Mouse (Mus musculus) neutrophil, adult 83 days (primary cell): Measurements from ENCODE around the gene Trim31. TPM values are rescaled to one million over a fixed set of nuclear protein-coding genes. Genes with fewer than 3 reads are reported as not detected.

Source experiments
- total RNA-seq, 2 experiments: library from RNA; stranded (reverse); gene quantifications; one replicate each; pipeline ENCODE4 v1.2.4; 2023

The Trim31 gene
- total RNA-seq = not detected

DNA sequence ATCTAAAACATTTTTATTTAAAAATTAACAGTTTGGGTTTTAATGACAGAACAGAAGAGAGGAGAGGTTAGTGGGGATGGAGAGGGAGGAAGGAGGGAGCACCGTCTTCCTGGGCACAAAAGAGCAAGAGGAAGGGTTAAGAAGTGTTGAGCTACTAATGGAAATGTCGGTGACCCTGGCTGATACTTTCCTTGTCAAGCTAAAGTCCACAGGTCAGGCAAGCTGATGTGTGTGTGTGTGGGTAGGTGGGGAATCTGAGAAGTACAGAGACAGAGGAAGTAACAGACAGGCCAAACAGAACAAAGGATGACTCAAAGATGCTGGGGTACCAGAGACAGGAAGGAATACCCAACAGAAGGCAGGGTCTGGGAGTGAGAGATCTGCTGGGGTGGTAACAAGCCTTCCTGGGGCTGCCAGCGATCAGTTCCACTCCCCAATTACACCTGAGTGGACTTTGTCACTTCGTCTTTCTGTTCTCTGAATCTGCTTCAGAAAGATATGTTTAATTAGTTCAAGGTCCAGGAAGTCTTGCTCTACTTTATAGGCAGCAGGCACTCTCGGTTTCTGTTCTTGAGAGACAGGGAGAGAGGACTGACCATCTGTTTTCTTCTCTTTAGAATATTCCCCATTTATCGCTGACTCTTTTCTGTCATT, at the start of gene Trim31:
Gene Trim31, plus strand, starts transcription at position 567 of the 654 bp plus-strand sequence.

DNA sequence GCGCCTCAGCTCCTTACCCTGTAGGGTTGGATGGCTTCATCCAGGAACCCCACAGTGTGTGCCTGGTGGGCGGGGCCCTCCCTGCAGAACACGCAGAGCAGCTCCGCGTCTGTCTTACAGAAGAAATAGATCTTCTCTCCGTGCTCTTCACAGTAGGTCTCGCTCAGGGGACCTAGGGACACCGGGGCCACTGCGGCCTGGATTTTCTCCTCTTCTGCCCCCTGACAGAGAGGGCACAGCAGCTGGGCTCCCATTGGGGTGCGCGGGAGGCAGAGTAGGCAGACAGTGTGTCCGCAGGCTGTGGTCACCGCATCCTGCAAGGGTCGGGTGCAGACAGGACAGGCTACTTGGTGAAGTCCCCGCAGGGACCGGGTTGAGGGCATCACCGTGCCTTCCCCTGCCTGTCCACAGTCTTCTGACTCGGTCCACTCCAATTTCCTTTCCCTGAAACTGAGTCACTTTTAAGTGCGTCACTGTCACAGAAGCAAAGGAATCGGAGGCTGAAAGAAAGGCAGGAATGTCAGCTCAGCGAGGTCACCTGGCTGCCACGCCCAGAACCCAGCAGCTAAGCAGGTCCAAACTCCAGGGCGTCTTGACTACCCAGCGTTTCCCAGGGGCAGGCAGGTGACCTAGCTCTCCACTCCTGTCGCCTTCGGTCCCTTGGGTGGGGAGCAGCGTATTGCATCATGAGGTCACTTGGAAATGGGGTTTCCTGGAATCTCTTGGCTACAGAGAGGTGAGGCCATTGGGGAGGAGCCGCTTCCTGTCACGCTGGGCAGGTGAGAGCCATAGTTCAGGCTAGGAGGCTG, 31.0 kb upstream of the Trim31 start, which contains the start of gene Trim15:
Gene Trim15, minus strand, starts transcription at position 492 of the 809 bp plus-strand sequence.

DNA sequence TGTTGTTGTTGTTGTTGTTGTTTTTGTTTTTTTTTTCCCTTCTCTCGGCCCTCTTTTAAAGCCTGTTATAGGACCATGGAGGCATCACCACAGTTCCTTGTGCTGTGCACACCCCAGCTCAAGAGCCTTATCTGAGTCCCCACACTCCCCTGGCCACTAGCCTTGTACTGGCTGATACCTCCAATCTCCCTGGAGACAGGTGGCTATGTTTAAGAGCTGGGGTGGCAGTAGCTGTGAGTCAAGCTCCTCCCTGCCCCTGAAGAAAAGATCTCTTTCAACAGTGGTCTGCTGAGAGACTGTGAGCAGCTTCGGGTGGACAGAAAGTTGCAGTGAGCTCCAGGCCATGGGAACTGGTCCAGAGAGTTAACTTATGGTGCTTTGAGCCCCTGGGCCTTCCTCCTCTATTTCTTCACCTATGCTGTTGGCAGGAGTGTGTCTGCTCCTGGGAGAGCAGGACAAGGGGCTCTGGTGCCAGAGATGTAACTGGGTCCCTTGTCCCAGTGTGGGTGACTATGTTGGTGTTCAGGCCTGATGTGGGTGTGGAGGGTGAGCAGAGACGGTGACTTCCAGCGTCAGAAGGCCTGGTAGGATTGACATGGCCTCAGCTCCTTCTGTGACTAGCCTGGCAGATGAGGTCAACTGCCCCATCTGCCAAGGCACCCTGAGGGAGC, 28.5 kb upstream of the Trim31 start, which contains the start of gene Trim10:
Gene Trim10, plus strand, starts transcription at position 291 of the 671 bp plus-strand sequence.

DNA sequence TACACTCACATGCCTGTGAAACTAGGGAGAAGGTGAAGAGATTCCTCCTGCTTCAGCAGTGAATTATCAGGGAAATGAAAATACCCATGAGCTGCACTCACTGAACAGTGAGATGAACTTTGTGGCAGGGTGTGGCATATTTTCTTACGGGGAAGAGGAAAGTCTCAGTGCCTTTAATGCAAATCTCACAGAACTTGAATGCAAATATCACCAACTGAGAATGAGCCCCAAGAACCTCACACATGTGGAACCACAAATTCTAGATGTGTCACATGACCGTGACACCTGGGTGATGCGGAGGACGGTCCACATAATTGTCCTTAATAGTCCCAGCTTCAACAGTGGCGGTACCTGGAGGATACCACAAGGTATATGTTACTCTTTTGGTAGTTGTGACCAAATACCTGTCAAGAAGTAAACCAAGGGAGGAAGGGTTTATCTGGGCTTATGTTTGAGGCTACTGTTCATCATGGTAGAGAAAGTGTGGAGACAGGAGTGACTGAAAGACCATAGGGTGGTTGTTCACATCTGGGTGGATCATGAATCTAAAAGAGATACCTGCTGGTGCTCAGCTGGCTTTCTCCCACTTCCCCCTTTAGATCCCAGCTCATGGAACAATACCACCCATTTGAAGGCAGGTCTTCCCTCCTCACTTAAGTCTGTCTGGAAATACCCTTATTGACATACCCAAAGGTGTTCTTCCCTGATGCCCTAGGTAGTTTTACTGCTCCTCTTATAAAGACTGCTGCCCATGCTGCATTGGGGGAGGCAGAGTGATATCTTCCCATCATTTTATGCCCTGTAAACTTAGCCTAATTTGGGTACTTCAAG, 7.6 kb upstream of the Trim31 start, which contains the start of gene Trim40:
Gene Trim40, minus strand, starts transcription at position 51 of the 831 bp plus-strand sequence.

DNA sequence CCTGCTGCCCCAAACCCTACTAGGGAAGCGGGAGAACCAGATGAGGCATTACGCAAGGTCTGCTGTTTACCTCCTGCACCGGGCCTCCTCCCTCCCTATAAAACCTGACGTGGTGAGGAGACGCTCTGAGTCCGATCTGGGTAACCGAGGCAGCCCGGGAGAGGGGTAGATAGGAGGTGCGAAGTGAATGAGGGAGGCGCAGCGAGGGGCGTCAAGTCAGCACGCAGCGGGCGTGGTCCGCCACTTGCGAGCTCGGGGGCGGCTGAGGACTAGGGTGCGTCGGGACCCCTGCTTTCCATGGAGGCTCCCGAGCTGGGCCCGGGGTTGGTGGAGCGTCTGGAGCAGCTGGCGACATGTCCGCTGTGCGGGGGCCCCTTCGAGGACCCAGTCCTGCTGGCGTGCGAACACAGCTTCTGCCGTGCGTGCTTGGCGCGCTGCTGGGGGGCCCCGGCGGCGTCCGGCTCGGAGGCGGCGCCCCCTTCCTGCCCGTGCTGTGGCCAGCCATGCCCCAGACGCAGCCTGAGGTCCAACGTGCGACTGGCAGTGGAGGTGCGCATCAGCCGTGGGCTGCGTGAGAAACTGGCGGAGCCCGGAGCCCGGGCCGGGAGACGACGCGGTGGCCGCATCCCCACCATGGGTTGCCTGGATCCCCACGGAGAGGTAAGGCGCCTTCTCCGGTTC, 45.0 kb downstream of the Trim31 start, which contains the start of gene Rnf39:
Gene Rnf39, plus strand, starts transcription at position 128 of the 681 bp plus-strand sequence.

DNA sequence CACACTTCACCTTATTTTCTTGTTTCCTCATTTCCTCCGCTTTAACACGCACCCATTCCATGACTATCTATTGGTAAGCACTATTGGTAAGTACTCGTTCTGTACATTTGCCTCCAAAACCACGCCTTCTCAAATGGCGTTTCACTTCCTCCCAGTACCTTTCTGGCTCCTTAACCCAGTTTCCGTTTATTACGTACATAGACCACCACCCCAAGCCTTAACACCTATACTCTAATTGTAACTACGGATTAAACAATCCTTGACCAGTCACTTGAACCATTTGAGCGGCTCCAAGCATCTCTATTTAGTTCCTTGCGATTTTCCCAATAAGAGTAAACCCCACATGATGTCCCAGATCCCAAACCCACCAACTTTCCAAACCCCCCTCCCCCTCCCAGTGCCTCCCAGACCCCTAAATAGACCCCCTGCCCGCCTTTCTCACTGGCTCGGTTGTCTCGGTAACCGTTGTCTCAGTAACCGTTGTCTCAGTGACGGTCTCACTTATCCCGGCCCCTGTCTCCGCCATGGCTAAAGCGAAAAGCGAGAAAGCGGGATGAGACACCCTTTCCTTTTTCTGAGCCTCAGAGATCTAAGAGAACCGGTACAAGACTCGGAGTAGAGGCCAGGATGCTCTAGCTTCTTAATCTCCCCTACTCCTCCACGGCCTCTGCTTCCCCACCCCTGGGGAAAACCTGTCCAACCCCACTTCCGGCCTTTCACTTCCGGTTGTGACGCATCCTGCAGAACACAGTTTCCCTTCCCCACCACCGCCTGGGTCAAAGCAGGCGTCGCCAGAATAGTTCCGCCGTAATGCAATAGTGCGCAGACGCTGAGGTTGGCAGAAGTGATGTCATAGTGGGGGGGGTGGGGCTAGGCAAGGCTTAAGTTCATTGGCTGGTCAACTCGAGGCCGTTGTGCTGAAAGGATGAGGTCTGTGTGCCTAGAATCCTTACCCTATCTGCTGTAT, 53.3 kb downstream of the Trim31 start, which contains the start of gene Ppp1r11:
Gene Ppp1r11, minus strand, starts transcription at position 761 of the 967 bp plus-strand sequence.

DNA sequence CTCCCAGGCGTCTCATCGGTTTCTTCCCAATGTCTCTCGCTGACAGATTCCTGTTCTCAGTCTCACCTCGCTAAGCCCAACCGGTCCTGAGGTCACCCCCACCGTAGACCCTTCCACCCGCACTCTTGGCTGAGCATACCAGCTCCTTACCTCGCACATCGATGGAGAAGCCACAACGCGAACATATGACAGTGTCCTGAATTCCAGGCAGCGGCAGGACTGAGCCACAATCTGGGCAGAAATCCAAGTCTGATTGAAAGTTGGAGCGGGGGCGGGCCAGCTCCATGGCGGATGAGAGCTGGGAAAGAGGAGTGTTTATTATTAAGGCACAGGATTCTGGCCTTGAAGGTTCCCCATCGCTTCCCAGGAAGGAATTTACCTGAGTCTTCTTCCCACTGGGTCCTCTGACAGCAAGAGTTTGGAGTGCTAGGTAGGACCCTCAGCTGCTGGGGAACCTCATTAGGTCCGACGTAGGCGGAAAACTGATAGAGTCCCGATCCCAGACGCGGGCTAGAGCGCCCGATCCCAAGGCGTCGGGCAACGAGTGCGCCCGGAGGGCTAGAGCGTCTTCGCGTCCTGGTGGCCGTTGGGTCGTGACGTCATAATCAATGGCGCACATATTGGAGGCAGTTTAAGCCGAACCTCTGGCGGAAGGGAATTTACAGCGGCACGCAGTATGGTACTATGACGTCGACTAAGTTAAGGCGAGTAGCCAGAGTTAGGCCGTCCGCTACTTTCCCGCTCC, 60.3 kb downstream of the Trim31 start, which contains the start of the genes Znrd1 and Znrd1as:
Gene Znrd1, minus strand, starts transcription at position 561 of the 745 bp plus-strand sequence.
Gene Znrd1as, plus strand, starts transcription at position 594 of the 745 bp plus-strand sequence.

Other genes with a start within 250 kb of the Trim31 start
- gene H2-M1, start 225.9 kb upstream of the Trim31 start, total RNA-seq = not detected
- not detected for gene H2-M10.5, start 125.2 kb upstream of the Trim31 start, total RNA-seq
- not detected for gene H2-M10.6, start 85.9 kb upstream of the Trim31 start, total RNA-seq
- gene Trim26, start 61.0 kb upstream of the Trim31 start, total RNA-seq = 10 to 100 TPM; 24.9 to 33.9 TPM
- gene Trim15, start 30.9 kb upstream of the Trim31 start, total RNA-seq = not detected
- gene Trim10, start 28.5 kb upstream of the Trim31 start, total RNA-seq = 10 to 100 TPM in 1 of 2 experiments, 1 to 10 TPM in 1; 6.7 to 11.4 TPM
- gene Trim40, start 8.0 kb upstream of the Trim31 start, total RNA-seq = not detected
- gene Rnf39, start 44.8 kb downstream of the Trim31 start, total RNA-seq = not detected
- gene Ppp1r11, start 53.6 kb downstream of the Trim31 start, total RNA-seq = 10 to 100 TPM; 36.4 to 42.1 TPM
- 10 to 100 TPM; 29.7 to 30.7 TPM for gene Znrd1, start 60.4 kb downstream of the Trim31 start, total RNA-seq
- gene Znrd1as, start 60.5 kb downstream of the Trim31 start, total RNA-seq = 1 to 10 TPM; 1.6 to 1.9 TPM
- gene 2410137M14Rik, start 83.1 kb downstream of the Trim31 start, total RNA-seq = not detected
- gene H2-M5, start 91.4 kb downstream of the Trim31 start, total RNA-seq = not detected
- under 1 TPM in 1 of 2 experiments, not detected in 1; 0.24 TPM for gene Zfp57, start 103.0 kb downstream of the Trim31 start, total RNA-seq
- gene Mog, start 125.3 kb downstream of the Trim31 start, total RNA-seq = not detected
- 10 to 100 TPM; 87.9 to 96.0 TPM for gene Gabbr1, start 147.8 kb downstream of the Trim31 start, total RNA-seq
- gene Olfr90, start 190.4 kb downstream of the Trim31 start, total RNA-seq = under 1 TPM in 1 of 2 experiments, not detected in 1; 0.24 TPM
- not detected for gene Olfr91, start 200.2 kb downstream of the Trim31 start, total RNA-seq
- not detected for gene Olfr92, start 222.0 kb downstream of the Trim31 start, total RNA-seq